Mouse (Mus musculus) neural tube, embryonic 10.5 days (tissue): Measurements from ENCODE around the gene Creb5.

Experiments
- DNase-seq: peaks from one replicate; pipeline ENCODE4 v3.0.0-alpha.2; 2017; ENCODE audit warnings: low spot score; ENCODE audit errors: extremely low spot score

Gene Creb5

DNA sequence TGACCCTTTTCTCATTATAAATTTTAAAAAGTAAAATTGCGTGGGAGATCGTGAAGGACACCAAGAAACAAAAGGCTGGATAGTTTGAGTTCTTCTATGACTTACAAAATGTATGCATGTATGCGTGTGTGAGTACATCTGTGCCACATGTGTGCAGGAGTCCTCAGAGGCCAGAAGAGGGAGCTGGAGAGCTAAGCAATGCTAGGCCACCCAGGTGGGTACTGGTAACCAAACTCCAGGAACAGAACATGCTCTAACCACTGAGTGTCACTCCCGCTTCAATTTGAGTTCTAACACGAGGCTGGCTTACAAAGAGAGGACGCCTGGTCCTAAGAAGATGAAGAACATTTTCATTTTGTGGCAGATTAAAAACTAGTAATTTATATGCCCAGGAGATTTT, 203.8 kb downstream of the Creb5 start:
- no peak for DNase-seq

GRCm38 (mm10) chr6:53491331-53491730, 204.3 kb downstream of the Creb5 start:
- DNase-seq = no peak

- no peak for DNase-seq
Measured at GRCm38 (mm10) chr6:53493864-53494263, 206.8 kb downstream of the Creb5 start.

DNA sequence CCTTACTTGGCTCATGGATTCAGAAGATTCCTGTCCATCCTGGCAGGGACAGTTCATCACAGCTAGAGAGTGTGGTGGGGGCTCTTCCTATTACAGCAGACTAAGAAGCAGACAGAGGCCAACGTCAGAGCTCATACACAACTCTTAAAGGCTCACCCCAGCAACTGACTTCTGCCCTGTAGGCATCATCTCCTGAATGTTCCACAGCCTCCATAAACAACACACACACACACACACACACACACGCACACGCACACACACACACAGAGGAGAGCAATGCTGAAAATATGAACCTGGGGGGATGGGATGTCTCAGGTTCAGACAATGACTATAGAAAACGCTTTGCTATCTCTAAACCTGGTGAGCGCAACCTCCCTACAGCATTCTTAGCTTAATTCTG, 208.6 kb downstream of the Creb5 start:
- no peak for DNase-seq

GRCm38 (mm10) chr6:53496325-53496753, 209.3 kb downstream of the Creb5 start:
- DNase-seq = no peak

DNA sequence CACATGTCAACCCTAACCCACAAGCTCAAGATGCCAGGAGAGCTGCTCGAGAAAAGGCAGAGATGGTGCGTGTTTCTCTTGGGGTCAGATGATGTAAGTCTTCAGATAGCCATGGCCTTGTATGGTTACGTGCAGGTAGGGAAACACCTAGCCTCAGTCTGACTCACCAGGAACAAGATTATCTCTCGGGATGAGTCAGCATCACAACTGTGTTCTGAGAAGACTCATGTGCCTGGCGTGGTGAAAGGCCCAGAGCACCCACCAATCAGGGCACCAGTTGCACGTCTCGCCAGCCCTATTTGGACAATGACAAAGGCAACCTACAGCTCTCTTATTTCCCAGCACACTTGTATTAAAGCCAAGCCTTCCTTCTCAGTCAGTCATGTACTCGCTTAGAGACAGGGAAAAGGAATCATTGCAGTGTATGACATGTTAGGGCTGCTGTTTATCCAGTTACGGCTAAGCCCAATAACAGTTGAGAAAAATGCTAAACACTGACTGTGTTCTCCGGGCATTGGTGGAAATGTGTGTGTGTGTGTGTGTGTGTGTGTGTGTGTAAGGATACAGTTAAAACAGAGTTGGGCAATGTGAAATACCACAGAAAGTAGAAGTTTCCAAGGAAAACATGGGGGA, 210.9 kb downstream of the Creb5 start:
- no peak for DNase-seq

- DNase-seq = no peak
Measured at GRCm38 (mm10) chr6:53499621-53500295, 212.7 kb downstream of the Creb5 start.

DNA sequence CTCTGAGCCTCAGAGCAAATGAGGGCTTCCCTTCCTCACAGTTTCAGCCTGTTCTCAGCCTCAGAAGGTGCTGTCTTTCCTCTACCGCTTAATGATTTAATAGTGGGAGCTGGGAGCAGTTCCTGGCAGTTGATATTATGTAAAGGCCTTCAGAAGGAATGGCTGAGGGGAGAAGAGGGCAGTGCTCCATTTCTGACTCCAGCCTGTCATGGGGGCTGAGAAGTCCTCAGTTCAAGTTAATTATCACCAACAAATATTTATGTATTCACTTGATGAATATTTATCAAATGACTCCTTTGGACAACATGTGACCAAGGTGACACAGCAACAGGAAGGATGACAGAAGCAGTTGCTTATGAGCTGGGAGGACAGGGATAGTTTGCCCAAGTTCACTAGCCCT, 214.2 kb downstream of the Creb5 start:
- no peak for DNase-seq

- no peak for DNase-seq
Measured at GRCm38 (mm10) chr6:53506947-53507564, 220.0 kb downstream of the Creb5 start.

GRCm38 (mm10) chr6:53508847-53509494, 221.9 kb downstream of the Creb5 start:
- DNase-seq = no peak

- DNase-seq = no peak
Measured at GRCm38 (mm10) chr6:53510005-53510404, 222.9 kb downstream of the Creb5 start.

- no peak for DNase-seq
Measured at GRCm38 (mm10) chr6:53512226-53512625, 225.2 kb downstream of the Creb5 start.

GRCm38 (mm10) chr6:53513380-53513779, 226.3 kb downstream of the Creb5 start:
- no peak for DNase-seq

- DNase-seq = no peak
Measured at GRCm38 (mm10) chr6:53514862-53515261, 227.8 kb downstream of the Creb5 start.

GRCm38 (mm10) chr6:53515611-53516010, 228.5 kb downstream of the Creb5 start:
- no peak for DNase-seq

DNA sequence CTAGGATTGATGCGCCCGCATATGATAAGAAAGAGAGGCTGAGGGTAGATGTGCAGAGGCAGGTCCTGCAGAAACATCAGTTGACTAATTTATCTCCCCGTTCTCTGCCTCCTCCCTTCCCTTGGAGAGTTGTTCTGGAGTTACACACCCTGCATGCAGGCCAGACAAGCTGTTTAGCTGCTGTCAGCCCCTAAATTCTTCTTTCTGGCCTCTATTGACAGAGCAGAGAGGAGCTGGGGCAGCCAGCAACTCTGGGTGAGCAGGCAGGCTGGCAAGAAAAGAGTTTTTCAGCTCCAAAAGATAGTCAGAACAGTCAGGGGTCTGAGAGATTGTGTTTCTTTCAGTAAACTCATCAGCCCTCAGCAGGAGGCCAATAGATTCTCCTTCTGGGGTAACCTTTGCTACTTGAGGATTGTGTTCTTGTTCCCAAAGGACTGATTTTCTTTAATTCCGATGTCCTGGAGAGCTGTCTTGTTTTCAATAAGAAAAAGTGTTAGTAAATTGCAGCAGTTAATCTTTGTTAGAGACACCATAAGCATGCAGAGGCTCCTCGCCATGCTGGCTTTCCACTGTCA, 230.4 kb downstream of the Creb5 start:
- DNase-seq = no peak

- DNase-seq = no peak
Measured at GRCm38 (mm10) chr6:53523743-53524497, 236.8 kb downstream of the Creb5 start.

DNA sequence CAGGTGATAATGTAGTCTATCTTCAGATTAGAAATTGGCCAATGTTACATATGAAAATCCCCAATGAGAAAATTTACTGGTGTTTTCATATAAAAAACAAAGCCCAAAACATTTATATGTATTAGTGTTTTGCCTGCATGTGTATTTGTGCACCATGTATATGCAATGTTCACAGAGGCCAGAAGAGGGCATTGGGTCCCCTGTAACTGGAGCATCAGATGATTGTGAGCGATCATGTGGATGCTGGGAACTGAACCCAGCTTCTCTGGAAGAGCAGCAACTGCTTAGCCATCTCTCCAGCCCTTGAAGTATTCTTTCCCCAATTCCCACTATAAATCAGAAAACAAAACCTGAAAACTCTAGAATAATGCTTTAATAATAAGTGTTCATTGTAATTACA, 239.4 kb downstream of the Creb5 start:
- no peak for DNase-seq

DNA sequence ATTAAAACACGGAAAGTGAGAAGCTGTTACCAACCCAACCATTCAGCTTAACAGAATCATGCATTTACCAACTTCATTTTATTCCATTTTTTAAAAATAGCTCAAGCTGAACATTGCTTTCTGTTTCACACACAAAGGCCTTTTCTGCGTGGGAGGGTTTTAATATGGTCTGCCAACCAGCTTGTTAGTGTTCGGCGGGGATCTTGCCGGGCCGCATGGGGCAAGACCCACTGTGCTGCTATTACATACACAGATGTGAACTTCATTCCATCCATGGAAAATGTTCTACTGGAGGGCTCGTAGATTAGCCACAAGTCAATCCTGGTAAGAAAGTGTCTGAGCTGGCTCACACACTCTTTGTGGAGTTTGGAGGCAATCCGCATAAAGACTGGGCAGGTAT, 243.7 kb downstream of the Creb5 start:
- DNase-seq = no peak

DNA sequence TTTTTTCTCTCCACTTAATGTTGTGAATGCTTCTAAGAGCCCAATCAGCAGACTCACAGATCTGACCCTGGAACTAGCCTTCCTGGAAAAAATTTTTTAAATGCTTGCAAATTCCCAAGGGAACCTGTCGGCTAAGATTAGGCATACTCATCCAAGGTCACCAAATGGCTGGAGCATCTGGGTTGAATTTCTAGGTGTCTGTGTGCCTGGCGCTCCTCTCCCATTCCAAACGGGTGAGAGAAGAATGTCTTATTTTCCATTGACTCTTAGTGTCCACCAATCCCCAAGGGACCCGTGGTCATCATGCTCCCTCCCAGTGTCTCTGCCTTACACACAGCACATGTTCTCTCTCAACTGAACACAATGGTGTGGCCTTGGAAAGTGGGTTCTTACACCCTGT, 244.4 kb downstream of the Creb5 start:
- no peak for DNase-seq

DNA sequence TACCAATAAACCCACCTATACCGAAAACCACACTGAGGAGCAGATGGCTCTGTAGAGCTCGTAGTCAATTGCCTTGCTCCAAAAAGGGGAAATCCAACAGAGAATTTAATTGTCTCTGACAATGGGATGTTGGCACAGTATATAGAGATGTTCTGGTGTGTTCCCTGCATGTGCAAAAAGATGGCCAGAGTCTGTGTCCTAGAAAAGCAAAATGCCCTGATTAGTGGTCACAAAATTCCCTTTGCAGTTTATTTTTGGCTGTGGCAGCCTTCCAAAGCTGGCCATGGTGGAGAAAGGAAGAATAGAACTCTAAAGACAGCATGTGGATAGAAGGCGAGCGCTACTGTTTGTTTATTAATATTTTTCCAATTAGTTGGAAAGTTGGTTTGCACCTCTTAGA, 250.5 kb downstream of the Creb5 start:
- no peak for DNase-seq
